Mouse (Mus musculus) G1E (cell line): Measurements from ENCODE around the gene Spats2.

ENCODE experiments used
- CTCF ChIP-seq: IDR thresholded peaks from 2 replicates; pipeline ENCODE4 v1.5.1; 2012; ENCODE audit warnings: low read depth, low read length, inconsistent platforms, mixed read lengths
- GATA1 ChIP-seq: IDR thresholded peaks from 2 replicates; pipeline ENCODE4 v1.6.1; 2012; ENCODE audit warnings: borderline replicate concordance, low read length, inconsistent platforms, mixed read lengths
- GATA2 ChIP-seq: IDR thresholded peaks from 2 replicates; pipeline ENCODE4 v1.6.1; 2012; ENCODE audit warnings: low read depth, low read length, inconsistent platforms, borderline replicate concordance
- POLR2AphosphoS5 ChIP-seq: IDR thresholded peaks from 2 replicates; pipeline ENCODE4 v1.6.1; 2012; ENCODE audit warnings: low read depth, low read length, inconsistent platforms; ENCODE audit not compliant: insufficient replicate concordance
- TAL1 ChIP-seq: conservative IDR thresholded peaks from 2 replicates; pipeline ENCODE4 v1.6.1; 2012; ENCODE audit warnings: low read depth, low read length, inconsistent platforms, mixed read lengths

DNA sequence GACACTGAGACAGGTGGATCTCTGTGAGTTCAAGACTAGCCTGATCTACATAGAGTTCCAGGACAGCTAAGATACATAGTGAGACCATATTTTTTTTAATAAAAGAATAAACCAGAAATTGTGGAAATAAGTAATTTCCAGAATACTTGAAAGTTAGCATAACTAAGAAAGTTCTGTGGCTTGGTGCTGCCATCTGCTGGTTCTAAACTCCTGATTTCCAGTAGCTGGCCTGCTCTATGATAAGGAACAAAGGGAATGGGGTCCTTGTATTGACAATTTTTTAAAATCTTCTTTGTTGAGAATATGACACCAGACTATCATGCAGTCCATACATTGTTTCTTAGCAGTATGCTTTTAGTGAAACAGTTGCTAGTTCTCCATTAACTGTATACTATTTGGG is 73.0 kb downstream of the Spats2 start:
- no peak for TF ChIP-seq TAL1
- TF ChIP-seq CTCF, result no peak
- no peak for TF ChIP-seq POLR2AphosphoS5
- no peak for TF ChIP-seq GATA1
- no peak for TF ChIP-seq GATA2
